Mouse (Mus musculus): ENCODE results near the gene Calm4. TPM values are rescaled to one million over a fixed set of nuclear protein-coding genes. Genes with fewer than 3 reads are reported as not detected.

The Calm4 gene
- not detected in 2 replicates for polyA plus RNA-seq (2012; rRNA removed)

DNA sequence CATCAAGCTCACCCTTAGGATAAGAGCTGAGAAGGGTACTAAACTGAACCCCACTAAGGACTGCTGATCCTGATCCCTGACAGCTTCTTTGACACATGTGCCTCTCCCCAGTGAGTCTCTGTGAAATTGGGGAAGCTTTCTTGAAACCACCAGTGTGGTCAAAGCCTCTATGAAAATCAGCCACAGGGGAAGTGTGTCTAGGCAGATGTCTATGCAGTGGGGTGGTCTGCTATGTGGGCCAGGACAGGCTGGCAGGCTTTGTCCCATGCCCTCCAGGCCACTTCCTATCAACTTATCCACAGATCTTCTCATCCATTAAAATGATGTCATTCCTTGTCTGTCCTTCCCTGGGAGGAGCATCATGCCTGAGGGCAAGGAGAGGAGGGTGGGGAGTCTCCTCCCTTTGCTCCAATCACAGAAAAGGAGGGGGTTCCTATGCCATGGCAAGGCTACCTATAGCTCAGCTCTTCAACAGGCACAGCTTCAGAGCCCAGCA is at the start of gene Calm4:
TSS of gene Calm4 (plus strand) at position 446 of the 496 bp plus-strand sequence.

DNA sequence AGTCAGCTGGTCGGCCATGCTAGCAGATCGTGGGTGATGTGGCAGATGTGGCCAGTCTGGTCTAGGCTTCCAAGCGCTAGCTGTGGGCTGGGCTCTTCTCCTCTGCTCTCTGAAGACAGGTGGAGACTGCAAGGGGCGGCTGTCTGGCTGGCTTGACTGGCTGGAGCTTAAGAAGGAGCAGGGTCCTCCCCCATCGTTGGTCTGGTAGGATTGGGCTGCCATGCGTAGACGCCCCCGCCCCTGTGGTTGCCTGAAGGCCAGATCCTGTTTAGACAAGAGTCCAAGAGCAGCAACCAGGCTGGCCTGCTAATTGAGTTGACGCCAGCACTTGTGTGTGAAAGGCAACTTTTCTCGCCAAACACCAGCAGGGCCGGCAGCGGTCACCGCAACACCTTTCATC is 33.4 kb upstream of the Calm4 start, which contains the start of gene Calml3:
TSS of gene Calml3 (minus strand) at position 131 of the 400 bp plus-strand sequence.

DNA sequence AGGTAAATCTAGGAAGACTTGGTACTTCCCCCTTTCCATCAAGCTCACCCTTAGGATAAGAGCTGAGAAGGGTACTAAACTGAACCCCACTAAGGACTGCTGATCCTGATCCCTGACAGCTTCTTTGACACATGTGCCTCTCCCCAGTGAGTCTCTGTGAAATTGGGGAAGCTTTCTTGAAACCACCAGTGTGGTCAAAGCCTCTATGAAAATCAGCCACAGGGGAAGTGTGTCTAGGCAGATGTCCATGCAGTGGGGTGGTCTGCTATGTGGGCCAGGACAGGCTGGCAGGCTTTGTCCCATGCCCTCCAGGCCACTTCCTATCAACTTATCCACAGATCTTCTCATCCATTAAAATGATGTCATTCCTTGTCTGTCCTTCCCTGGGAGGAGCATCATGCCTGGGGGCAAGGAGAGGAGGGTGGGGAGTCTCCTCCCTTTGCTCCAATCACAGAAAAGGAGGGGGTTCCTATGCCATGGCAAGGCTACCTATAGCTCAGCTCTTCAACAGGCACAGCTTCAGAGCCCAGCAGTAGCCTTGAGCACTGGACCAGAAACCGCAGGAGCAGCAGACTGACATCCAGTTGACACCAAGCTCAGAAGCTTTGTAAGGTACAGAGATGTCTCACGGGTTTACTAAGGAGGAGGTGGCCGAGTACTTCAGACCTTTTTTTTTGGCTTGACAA is 16.2 kb downstream of the Calm4 start, which contains the start of gene Calm5:
TSS of gene Calm5 (plus strand) at position 526 of the 686 bp plus-strand sequence.

Other genes starting within 250 kb of the Calm4 start
- 4.8 and 5.1 TPM in 2 replicates for gene Fam208b, start 226.6 kb upstream of the Calm4 start, polyA plus RNA-seq (2012; rRNA removed)
- gene Asb13, start 203.7 kb upstream of the Calm4 start, polyA plus RNA-seq (2012; rRNA removed) = 2.2 and 2.7 TPM in 2 replicates
- 0.09 TPM in 1 of 2 replicates, not detected in the other for gene Calml3, start 33.4 kb upstream of the Calm4 start, polyA plus RNA-seq (2012; rRNA removed)
- gene Calm5, start 16.4 kb downstream of the Calm4 start, polyA plus RNA-seq (2012; rRNA removed) = not detected in 2 replicates
- 25.7 and 27.6 TPM in 2 replicates for gene Net1, start 80.5 kb downstream of the Calm4 start, polyA plus RNA-seq (2012; rRNA removed)
- gene Tubal3, start 80.5 kb downstream of the Calm4 start, polyA plus RNA-seq (2012; rRNA removed) = 0.01 TPM in 1 of 2 replicates, not detected in the other
- gene Ucn3, start 107.6 kb downstream of the Calm4 start, polyA plus RNA-seq (2012; rRNA removed) = not detected in 2 replicates
- gene Akr1c14, start 211.3 kb downstream of the Calm4 start, polyA plus RNA-seq (2012; rRNA removed) = 0.41 and 0.50 TPM in 2 replicates

Measured in liver, embryonic 14 days (tissue).